Mouse (Mus musculus) natural killer cell, adult 2 months (primary cell): ENCODE measurements around the gene Mllt11.

Experiments used
- DNase-seq, 2 experiments: peaks; one replicate each; pipeline ENCODE4 v3.0.0; 2022; ENCODE audit warnings: low spot score in 2 of 2

The Mllt11 gene

DNA sequence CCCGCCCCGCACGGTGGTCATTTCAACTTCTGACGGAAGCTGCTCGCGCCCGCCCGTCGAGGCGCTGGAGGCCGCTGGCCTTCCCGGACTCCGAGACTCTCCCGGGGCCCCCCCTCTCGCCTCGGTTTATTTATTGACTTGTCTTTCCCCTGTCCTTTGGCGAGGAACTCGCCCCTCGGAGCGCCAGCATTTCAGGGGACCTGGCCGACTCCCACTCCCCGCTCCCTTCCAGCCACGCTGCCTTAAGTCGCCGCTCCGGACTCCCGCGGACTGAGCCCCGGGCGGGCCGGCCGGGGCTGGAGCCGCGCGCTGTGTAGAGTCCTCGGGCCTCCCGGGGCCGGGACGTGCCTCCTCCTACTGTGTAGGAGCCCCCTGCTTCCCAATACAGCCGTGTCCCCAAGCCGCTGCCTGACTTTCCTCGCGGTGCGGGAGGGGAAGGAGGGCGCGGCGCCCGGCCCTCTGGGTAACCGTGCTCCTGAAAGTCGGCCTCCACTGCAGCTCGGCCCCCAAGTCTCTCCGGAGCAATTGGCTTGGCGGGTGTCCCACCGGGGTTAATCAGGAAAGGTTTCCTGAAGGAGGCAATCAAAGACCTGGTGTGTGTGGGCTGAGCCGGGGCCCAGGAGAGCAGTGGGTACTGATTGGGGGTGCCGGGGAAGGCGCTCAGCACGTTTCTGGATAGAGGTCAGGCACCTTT is 58.6 kb downstream of the Mllt11 start:
- no peak for DNase-seq

DNA sequence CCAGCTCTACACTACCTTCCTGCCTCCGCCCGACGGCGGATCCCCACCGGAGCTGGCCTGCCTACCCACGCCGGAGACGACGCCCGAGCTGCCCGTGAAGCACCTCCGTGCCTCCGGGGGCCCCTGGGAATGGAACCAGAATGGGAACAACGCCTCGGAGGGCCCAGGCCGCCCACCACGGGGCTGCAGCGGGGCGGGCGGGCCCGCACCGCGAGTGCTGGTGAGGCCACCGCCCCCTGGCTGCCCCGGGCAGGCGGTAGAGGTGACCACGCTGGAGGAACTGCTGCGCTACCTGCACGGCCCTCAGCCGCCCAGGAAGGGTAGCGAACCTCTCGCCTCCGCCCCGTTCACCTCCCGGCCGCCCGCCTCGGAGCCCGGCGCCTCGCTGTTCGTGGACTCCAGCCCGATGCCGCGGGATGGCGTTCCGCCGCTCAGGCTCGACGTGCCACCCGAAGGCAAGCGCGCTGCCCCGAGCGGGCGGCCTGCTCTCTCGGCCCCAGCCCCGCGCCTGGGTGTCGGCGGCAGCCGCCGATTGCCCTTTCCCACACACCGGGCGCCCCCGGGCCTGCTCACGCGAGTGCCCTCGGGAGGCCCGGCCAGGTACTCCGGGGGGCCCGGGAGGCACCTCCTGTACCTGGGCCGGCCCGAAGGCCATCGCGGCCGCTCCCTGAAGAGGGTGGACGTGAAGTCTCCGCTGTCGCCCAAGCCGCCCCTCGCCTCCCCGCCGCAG is 59.3 kb downstream of the Mllt11 start:
- DNase-seq, result no peak

DNA sequence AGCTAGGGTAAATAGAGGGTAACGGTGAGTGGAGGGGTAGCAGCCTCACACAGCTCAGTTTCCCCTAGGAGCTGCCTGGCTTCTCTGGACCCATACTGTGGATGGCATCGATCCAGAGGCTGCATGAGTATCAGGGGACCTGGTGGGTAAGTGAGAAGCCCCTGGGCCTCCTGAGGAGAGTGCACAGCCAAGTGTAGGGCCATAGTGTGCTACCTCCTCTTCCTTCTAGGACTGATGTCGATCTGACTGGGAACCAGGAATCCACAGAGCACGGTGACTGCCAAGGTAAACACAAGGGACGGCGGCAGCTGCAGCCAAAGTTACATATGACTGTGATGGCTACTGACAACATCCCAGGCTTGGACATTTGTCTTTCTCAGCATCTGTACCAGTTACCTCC is 60.9 kb downstream of the Mllt11 start:
- no peak for DNase-seq

DNA sequence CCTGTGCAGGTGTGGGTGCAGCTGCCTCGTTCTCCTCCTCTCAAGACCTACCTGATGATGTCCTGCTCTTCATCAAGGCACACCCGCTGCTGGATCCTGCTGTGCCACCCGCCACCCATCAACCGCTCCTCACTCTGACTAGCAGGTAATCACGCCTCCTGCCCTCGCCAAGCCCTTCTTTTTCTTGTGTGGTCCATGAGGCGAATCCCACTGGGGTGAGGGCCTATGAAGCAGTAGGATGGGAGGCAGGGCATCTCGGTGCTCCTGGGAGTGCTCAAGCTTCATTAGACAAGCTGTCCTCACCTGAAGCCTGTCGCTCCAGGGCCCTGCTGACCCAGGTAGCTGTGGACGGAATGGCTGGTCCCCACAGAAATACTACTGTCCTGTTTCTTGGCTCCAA is 62.0 kb downstream of the Mllt11 start:
- DNase-seq, result no peak
